Mouse (Mus musculus) midbrain, embryonic 15.5 days (tissue): ENCODE data around the gene Trmt2a. TPM values are rescaled to one million over a fixed set of nuclear protein-coding genes. Genes with fewer than 3 reads are reported as not detected.
A peak's percentile ranks its signal among the peaks of the same experiment; 100 is the strongest.
"Not testable (repeated sequence)": the region's sequence is repeated elsewhere in the genome, so short reads cannot be mapped to it uniquely, and the experiment has no call there.

Source experiments
- ATAC-seq: fragments of 200-750 bp; cut with Nextera tagmentation; replicated peaks from 2 replicates; pipeline ENCODE4 v1.8.0; 2017; ENCODE audit warnings: moderate TSS enrichment
- H3K27ac ChIP-seq: fragments of 300-500 bp; sonication (generic); 2 replicates; pipeline ENCODE4 v1.5.1; 2015; ENCODE audit warnings: mild to moderate bottlenecking, inconsistent platforms
- H3K27me3 ChIP-seq: fragments of 300-500 bp; sonication (generic); replicated peaks from 2 replicates; pipeline ENCODE4 v1.6.1; 2015; ENCODE audit warnings: inconsistent platforms
- H3K36me3 ChIP-seq: fragments of 300-500 bp; sonication (generic); replicated peaks from 2 replicates; pipeline ENCODE4 v1.6.1; 2015; ENCODE audit warnings: inconsistent platforms
- H3K4me1 ChIP-seq: fragments of 300-500 bp; sonication (generic); 2 replicates; pipeline ENCODE4 v1.6.1; 2015; ENCODE audit warnings: inconsistent platforms
- H3K4me2 ChIP-seq: fragments of 300-500 bp; sonication (generic); 2 replicates; pipeline ENCODE4 v1.6.1; 2015; ENCODE audit warnings: inconsistent platforms, mild to moderate bottlenecking, moderate library complexity
- H3K4me3 ChIP-seq: fragments of 300-500 bp; sonication (generic); 2 replicates; pipeline ENCODE4 v1.5.1; 2015; ENCODE audit warnings: mild to moderate bottlenecking, inconsistent platforms
- H3K9ac ChIP-seq: fragments of 300-500 bp; sonication (generic); 2 replicates; pipeline ENCODE4 v1.6.1; 2015; ENCODE audit warnings: mild to moderate bottlenecking, inconsistent platforms
- H3K9me3 ChIP-seq: fragments of 300-500 bp; sonication (generic); 2 replicates; pipeline ENCODE4 v1.6.1; 2016; ENCODE audit warnings: inconsistent platforms
- whole genome bisulfite sequencing: fragments of 180-500 bp; shearing (Covaris S2); methylation state at CpG from one replicate; pipeline ENCODE4 v1.1.7; 2015; ENCODE audit warnings: mixed read lengths; 5-methylcytosine and 5-hydroxymethylcytosine counted together
- microRNA counts: library from miRNA; unstranded; fragments of <30 nt; microRNA quantifications from one replicate; lab custom pipeline; 2016
- microRNA-seq: library from miRNA; unstranded; fragments of <30 nt; microRNA quantifications from one replicate; pipeline ENCODE4, GENCODE M21; 2016
- polyA plus RNA-seq: library from polyadenylated mRNA; unstranded; fragments of >200 nt; fragmentation: Nextera tagmentation; extraction: Ambion mirVana; gene quantifications from 2 replicates; pipeline ENCODE4 v1.2.1, GENCODE M21; 2015

Gene Trmt2a
- polyA plus RNA-seq, 1 experiment from 2014 or later = 107 TPM

DNA sequence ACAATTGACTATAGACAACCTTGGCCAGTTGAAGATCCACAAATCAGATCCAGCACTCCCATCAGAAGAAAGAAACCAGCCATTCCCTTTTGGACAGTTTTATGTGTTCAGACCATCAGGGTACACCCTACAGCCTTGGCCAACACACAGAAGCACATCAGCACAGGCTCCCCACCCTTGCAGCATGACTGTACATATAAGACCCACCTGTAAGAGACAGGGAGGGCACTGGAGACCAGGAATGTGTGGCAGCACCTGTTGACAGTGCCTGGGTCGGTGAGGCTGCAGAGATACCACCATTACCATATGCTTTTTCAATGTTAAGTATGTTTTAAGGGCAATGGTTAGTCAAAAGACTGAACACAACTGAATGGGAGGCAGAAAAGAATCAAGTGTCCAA, 5.4 kb downstream of the Trmt2a start:
- Histone ChIP-seq H3K4me3 (no peak overlapping the region), H3K9ac (no peak overlapping the region), H3K4me1 (peaks cover 25% of the 10 kb centered on the region), H3K9me3 (no peaks in the 10 kb centered on the region), H3K27me3 (no peaks in the 10 kb centered on the region), H3K27ac (no peak overlapping the region), H3K36me3 (peaks cover 69% of the 10 kb centered on the region), H3K4me2 (no peak overlapping the region)
- 84% methylated on average over 1 of the region's 1 CpGs for WGBS
- no peak for ATAC-seq

DNA sequence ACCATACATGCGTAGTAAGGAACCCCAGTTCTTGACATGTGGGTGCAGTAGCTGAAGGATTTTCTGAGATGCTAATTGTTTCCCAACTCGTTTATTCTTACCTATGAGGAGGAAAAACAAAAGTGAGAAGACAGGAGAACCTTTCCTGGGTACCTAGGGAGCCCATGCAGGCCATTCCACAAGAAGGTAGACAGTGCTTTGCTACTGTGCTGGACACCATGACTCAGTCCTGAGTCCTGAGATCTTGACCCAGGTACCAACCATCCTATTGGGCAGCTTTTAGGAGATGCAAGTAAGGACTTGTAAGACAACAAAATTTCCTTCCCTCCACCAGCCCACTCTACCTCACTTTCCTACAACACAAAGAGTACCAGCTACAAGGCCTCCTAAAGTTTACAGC, 9.7 kb downstream of the Trmt2a start, which contains the start of gene Gm49776:
Gene Gm49776 (minus strand): TSS at position 101 of the 400 bp plus-strand sequence.
- 94% methylated on average over 2 of the region's 2 CpGs for WGBS
- H3K9me3 ChIP-seq = no peaks in the 10 kb centered on the region
- H3K36me3 ChIP-seq = peaks cover 73% of the 10 kb centered on the region
- no peaks in the 10 kb centered on the region for H3K27me3 ChIP-seq
- no peak within 1 kb of the TSS for H3K27ac ChIP-seq
- no peak for ATAC-seq
- no peak within 1 kb of the TSS for H3K4me2 ChIP-seq
- H3K9ac ChIP-seq = no peak within 1 kb of the TSS
- no peak within 1 kb of the TSS for H3K4me3 ChIP-seq
- H3K4me1 ChIP-seq = no peaks in the 10 kb centered on the region

DNA sequence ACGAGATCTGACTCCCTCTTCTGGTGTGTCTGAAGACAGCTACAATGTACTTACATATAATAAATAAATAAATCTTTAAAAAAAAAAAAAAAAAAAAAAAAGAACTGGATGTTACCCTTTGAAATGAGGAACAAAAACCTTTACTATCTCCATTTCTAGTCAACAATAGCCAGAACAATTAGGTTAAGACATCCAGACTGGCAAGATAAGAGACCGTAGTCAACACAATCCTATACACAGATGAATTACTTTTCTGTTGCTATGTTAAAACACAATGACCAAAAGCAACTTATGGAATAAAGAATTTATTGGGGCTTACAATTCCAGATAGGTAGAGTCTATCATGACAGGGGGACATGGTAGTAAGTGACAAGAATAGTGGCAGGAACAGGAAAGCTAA, 16.5 kb downstream of the Trmt2a start:
- 94% methylated on average over 2 of the region's 2 CpGs for WGBS
- H3K4me3 ChIP-seq = no peak overlapping the region
- H3K27me3 ChIP-seq = no peaks in the 10 kb centered on the region
- no peaks in the 10 kb centered on the region for H3K9me3 ChIP-seq
- no peak overlapping the region for H3K4me2 ChIP-seq
- H3K27ac ChIP-seq = no peak overlapping the region
- H3K36me3 ChIP-seq = peaks cover 53% of the 10 kb centered on the region
- ATAC-seq = no peak
- H3K9ac ChIP-seq = no peak overlapping the region
- no peaks in the 10 kb centered on the region for H3K4me1 ChIP-seq

DNA sequence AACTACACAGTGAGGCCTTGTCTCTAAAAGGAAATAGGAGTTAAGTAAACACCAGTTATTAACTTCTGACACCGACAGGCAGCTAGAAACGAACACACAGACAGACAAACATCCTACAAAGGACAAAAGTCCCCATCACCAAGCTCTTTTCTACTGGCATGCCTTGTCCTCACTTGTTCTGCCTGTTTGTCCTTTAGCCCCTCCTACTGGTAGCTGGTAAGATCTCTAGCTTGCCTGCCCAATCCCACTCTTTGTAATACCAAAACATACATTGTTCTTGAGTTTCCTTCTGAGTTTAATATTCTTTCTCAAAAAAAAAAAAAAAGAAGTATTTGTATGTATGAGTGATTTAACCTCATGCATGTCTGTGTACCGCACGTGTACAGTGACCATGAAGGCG, 19.7 kb downstream of the Trmt2a start:
- no peaks in the 10 kb centered on the region for H3K9me3 ChIP-seq
- H3K27ac ChIP-seq = no peak overlapping the region
- H3K36me3 ChIP-seq = peaks cover 63% of the 10 kb centered on the region
- no peak for ATAC-seq
- no peak overlapping the region for H3K4me3 ChIP-seq
- WGBS = 94% methylated on average over 5 of the region's 5 CpGs
- no peak overlapping the region for H3K4me2 ChIP-seq
- no peak overlapping the region for H3K9ac ChIP-seq
- H3K4me1 ChIP-seq = no peaks in the 10 kb centered on the region
- no peaks in the 10 kb centered on the region for H3K27me3 ChIP-seq

- 48% methylated on average over 2 of the region's 2 CpGs for WGBS
- Histone ChIP-seq H3K27me3 (no peaks in the 10 kb centered on the region), H3K9ac (no peak overlapping the region), H3K4me2 (no peak overlapping the region), H3K4me1 (no peaks in the 10 kb centered on the region), H3K4me3 (no peak overlapping the region), H3K36me3 (peaks cover 68% of the 10 kb centered on the region), H3K27ac (no peak overlapping the region), H3K9me3 (no peaks in the 10 kb centered on the region)
- ATAC-seq = no peak
These were observed 26.7 kb downstream of the Trmt2a start for GRCm38 (mm10) chr16:18275166-18275565.

DNA sequence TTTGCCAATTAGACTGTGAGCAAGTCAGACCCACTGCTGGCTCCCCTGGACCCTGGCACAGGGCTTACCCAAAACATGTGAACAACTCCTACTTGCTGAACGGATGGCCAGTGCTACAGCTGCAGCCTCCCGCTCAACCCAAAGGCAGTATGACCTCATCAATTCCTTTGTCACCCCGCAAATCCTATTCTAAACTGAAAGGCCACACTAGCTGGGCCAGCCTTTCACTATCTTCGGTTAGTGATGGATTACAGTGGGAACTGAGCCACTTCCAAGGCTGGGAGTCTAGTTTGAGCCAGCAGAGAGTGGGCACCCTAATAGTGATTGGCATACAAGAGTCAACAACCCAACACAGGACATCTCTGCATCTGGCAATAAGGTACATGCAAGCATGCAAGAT, 39.7 kb downstream of the Trmt2a start:
- Histone ChIP-seq H3K9me3 (no peaks in the 10 kb centered on the region), H3K9ac (peak overlapping the region; percentile 99), H3K4me3 (peak overlapping the region; percentile 95), H3K27me3 (no peaks in the 10 kb centered on the region), H3K27ac (peak overlapping the region; percentile 91; the same call in 1 of the 2 replicates), H3K4me2 (peak overlapping the region; percentile 67), H3K4me1 (peaks cover 33% of the 10 kb centered on the region), H3K36me3 (peaks cover 19% of the 10 kb centered on the region)
- 0% methylated on average over 4 of the region's 4 CpGs for WGBS
- ATAC-seq = no peak

DNA sequence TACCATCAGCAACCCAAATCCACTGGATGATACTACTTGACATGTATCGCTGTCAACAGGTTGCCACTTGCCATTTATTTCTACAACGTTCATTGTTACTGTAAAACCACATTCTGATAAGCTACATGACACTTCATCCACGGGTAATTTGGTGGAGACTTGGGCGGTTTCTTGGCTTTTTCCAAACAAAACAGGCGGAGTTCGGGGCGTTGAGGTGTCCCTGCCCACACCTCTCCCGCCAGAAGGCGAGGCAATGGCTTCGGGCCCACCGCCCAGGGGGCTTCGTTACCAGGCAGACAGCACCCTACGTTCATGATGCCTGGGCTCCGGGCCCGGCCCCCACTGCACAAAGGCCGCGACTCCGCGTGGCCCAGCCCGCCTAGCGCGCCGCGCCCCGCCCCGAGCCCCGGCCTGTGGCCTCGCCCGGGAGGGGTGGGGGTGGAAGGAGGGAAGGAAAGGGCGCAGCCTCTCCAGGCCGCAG, 40.1 kb downstream of the Trmt2a start:
- H3K27ac ChIP-seq = peak overlapping the region; percentile 91
- WGBS = under 1% methylated on average over 15 of the region's 31 CpGs
- no peaks in the 10 kb centered on the region for H3K27me3 ChIP-seq
- ATAC-seq = peak; percentile 86
- H3K9ac ChIP-seq = peak overlapping the region; percentile 99
- H3K4me3 ChIP-seq = peak overlapping the region; percentile 95
- H3K4me2 ChIP-seq = peak overlapping the region; percentile 67
- H3K9me3 ChIP-seq = no peaks in the 10 kb centered on the region
- peaks cover 33% of the 10 kb centered on the region for H3K4me1 ChIP-seq
- H3K36me3 ChIP-seq = peaks cover 14% of the 10 kb centered on the region

GRCm38 (mm10) chr16:18289067-18289588, 40.6 kb downstream of the Trmt2a start, which contains the start of gene Dgcr8:
TSS of gene Dgcr8 (minus strand) at chr16:18289246.
- Histone ChIP-seq H3K36me3 (peaks cover 9% of the 10 kb centered on the region), H3K27me3 (no peaks in the 10 kb centered on the region), H3K9ac (peak within 1 kb of the TSS; percentile 99), H3K4me1 (peaks cover 33% of the 10 kb centered on the region), H3K9me3 (no peaks in the 10 kb centered on the region), H3K4me3 (peak within 1 kb of the TSS; percentile 95), H3K27ac (peak within 1 kb of the TSS; percentile 91), H3K4me2 (peak within 1 kb of the TSS; percentile 67)
- WGBS = under 1% methylated on average over 68 of the region's 71 CpGs
- ATAC-seq = peak; percentile 100

GRCm38 (mm10) chr16:18289614-18290013, 41.1 kb downstream of the Trmt2a start:
- Histone ChIP-seq H3K4me2 (peak overlapping the region; percentile 46), H3K4me1 (peaks cover 33% of the 10 kb centered on the region), H3K27ac (peak overlapping the region; percentile 91), H3K4me3 (peak overlapping the region; percentile 95), H3K9ac (peak overlapping the region; percentile 42)
- H3K27me3 ChIP-seq, H3K36me3 ChIP-seq, H3K9me3 ChIP-seq: not testable (repeated sequence)
- peak; percentile 0; the same call in 1 of the 2 replicates for ATAC-seq
- WGBS = 5% methylated on average over 10 of the region's 10 CpGs

MicroRNA genes within 50 kb of the gene (microRNA counts, 519-probe panel; counts per million panel counts)
- 2,177 counts per million, percentile 28 among the panel's probes with 10 or more counts for microRNA mmu-miR-1306 (lab: Ali Mortazavi, UCI)

Small RNA genes within 50 kb of the gene (microRNA-seq; reads per million reads assigned to microRNA genes)
- gene Gm24572 (0.55 reads per million), gene Mir1306 (238 reads per million, percentile 63 among the genes with 10 or more reads in this experiment)

Other genes starting within 250 kb of the Trmt2a start
- gene Dgcr6, start 195.8 kb upstream of the Trmt2a start, polyA plus RNA-seq = 160 and 171 TPM in 2 replicates
- 3.7 and 5.0 TPM in 2 replicates for gene Prodh, start 158.5 kb upstream of the Trmt2a start, polyA plus RNA-seq
- 25.0 and 27.2 TPM in 2 replicates for gene Rtn4r, start 121.0 kb upstream of the Trmt2a start, polyA plus RNA-seq
- gene Ccdc188, start 30.8 kb upstream of the Trmt2a start, polyA plus RNA-seq = 0.14 TPM in 1 of 2 replicates, not detected in the other
- gene Zdhhc8, start 13.5 kb upstream of the Trmt2a start, polyA plus RNA-seq = 15.4 and 19.9 TPM in 2 replicates
- gene Ranbp1, start 53 bp downstream of the Trmt2a start, polyA plus RNA-seq = 334 and 360 TPM in 2 replicates
- gene Gm49776, start 9.6 kb downstream of the Trmt2a start, polyA plus RNA-seq = 5.1 TPM in 1 of 2 replicates, not detected in the other
- 37.5 and 38.9 TPM in 2 replicates for gene Dgcr8, start 40.6 kb downstream of the Trmt2a start, polyA plus RNA-seq
- gene Tango2, start 99.4 kb downstream of the Trmt2a start, polyA plus RNA-seq = 74.3 and 83.1 TPM in 2 replicates
- 94.4 and 99.5 TPM in 2 replicates for gene Arvcf, start 99.5 kb downstream of the Trmt2a start, polyA plus RNA-seq
- gene Txnrd2, start 177.7 kb downstream of the Trmt2a start, polyA plus RNA-seq = 34.0 and 35.5 TPM in 2 replicates
- gene Comt, start 178.2 kb downstream of the Trmt2a start, polyA plus RNA-seq = 104 and 107 TPM in 2 replicates